Comparison of ENCODE assay signal across 14 mouse cellular contexts in the genomic region with DNA sequence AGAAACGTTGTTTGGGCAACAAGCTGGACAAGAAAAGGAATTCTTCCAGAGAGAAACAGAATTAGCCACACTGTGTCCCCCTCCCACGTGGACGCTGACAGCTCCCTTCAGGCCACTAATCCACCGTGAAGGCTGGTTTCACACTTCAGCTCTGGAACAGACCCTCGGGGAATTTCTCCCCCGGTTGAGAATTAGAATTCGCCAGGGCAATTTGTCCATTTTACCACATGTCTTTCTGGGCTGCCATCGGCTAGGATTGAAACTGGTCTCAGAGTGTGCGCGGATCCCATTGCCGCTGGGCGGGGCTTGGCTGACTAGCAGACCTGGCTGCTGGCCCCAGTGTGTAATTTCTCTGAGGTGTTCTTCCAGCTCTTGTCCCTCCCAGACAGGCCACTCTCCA. TPM values are rescaled to one million over a fixed set of nuclear protein-coding genes. Genes with fewer than 3 reads are reported as not detected.
DNase-seq lines count a peak whose midpoint lies in the region; ATAC-seq lines count a peak whose summit lies in the region.
"Had no signal": no experiment of that assay in that cellular context is flagged by ENCODE, and none has a peak within 500 bp of the region (broad histone marks: within the 10 kb centered on the region; RNA-seq: fewer than 3 reads in every experiment).

No protein-coding gene starts in this region.

- H3K4me3 ChIP-seq in midbrain, embryonic 12.5 days, result no peak overlapping the region
- no peak overlapping the region for H3K4me3 ChIP-seq in heart, embryonic 10.5 days
- H3K4me3 ChIP-seq: heart, embryonic 13.5 days had no signal

- H3K27ac ChIP-seq in midbrain, embryonic 12.5 days (replicated peaks), result no peak overlapping the region
- no peak overlapping the region for H3K27ac ChIP-seq in heart, embryonic 10.5 days
- H3K27ac ChIP-seq: heart, embryonic 13.5 days had no signal

- ATAC-seq in midbrain, embryonic 12.5 days (ENCODE audit: low FRiP score, low read depth), result peak; percentile 94
- ATAC-seq in frontal cortex, adult (ENCODE audit: low TSS enrichment), result no peak
- ATAC-seq: intestine, embryonic 16.5 days had no signal

- peaks cover 69% of the 10 kb centered on the region for H3K27me3 ChIP-seq in midbrain, embryonic 12.5 days
- H3K27me3 ChIP-seq in heart, embryonic 10.5 days (ENCODE audit: insufficient read depth, poor library complexity, severe bottlenecking), result peaks cover 7% of the 10 kb centered on the region; the same call in 1 of the 2 replicates

- peak; percentile 53 for DNase-seq in retina, postnatal 1 day
- DNase-seq in retina, embryonic 14.5 days (ENCODE audit: low spot score), result no peak
- peak; percentile 44 for DNase-seq in gastrocnemius, postnatal 10 days
- DNase-seq in layer of hippocampus, adult 8-10 months (ENCODE audit: low spot score in 2 of 2), result no peak
- no peak for DNase-seq in heart, embryonic 10.5 days (ENCODE audit: low spot score)
- DNase-seq: cerebellum, adult 18-20 months; lung, embryonic 14.5 days; right cerebral cortex, postnatal 4 days had no signal

- H3K36me3 ChIP-seq in midbrain, embryonic 12.5 days, result no peaks in the 10 kb centered on the region
- H3K36me3 ChIP-seq in heart, embryonic 10.5 days, result no peaks in the 10 kb centered on the region
- H3K36me3 ChIP-seq: heart, embryonic 13.5 days had no signal

- H3K4me2 ChIP-seq in midbrain, embryonic 12.5 days (replicated peaks), result no peak overlapping the region
- H3K4me2 ChIP-seq: heart, embryonic 13.5 days; lung, embryonic 14.5 days had no signal

- no peaks in the 10 kb centered on the region for H3K9me3 ChIP-seq in midbrain, embryonic 12.5 days
- H3K9me3 ChIP-seq in heart, embryonic 10.5 days, result no peaks in the 10 kb centered on the region
- H3K9me3 ChIP-seq: heart, embryonic 13.5 days had no signal

- 36% methylated on average over 12 of the region's 12 CpGs for WGBS in midbrain, embryonic 12.5 days
- WGBS in heart, embryonic 10.5 days, result 67% methylated on average over 12 of the region's 12 CpGs

- H3K9ac ChIP-seq in midbrain, embryonic 12.5 days (replicated peaks), result no peak overlapping the region
- H3K9ac ChIP-seq: heart, embryonic 13.5 days; lung, embryonic 14.5 days had no signal

- no peaks in the 10 kb centered on the region for H3K4me1 ChIP-seq in midbrain, embryonic 12.5 days
- peaks cover 12% of the 10 kb centered on the region; the same call in 1 of the 2 replicates for H3K4me1 ChIP-seq in heart, embryonic 10.5 days

RNA-seq across cellular contexts. Expression of a gene that starts 7.7 kb away (rescaled TPM):
- total RNA-seq in gastrocnemius, postnatal 10 days (2021), result not detected
- 1.6 and 3.5 TPM in 2 replicates for polyA plus RNA-seq in midbrain, embryonic 12.5 days (2016; fragmentation: Nextera tagmentation; extraction: Ambion mirVana)
- total RNA-seq in layer of hippocampus, adult 8-10 months (2022), result under 1 TPM in 1 of 4 experiments, not detected in 3; 0.05 TPM
- 0.06 TPM in 1 of 2 replicates, not detected in the other for polyA plus RNA-seq in heart, embryonic 10.5 days (2016; fragmentation: Nextera tagmentation; extraction: Ambion mirVana)
- polyA plus RNA-seq: heart, embryonic 13.5 days; large intestine, adult 2 months; limb, embryonic 11.5 days had no signal

RNA-seq across cellular contexts. Expression of a gene that starts 53.5 kb away (rescaled TPM):
- total RNA-seq in gastrocnemius, postnatal 10 days (2021), result 10 to 100 TPM; 36.0 to 49.4 TPM
- 18.5 and 19.8 TPM in 2 replicates for polyA plus RNA-seq in midbrain, embryonic 12.5 days (2016; fragmentation: Nextera tagmentation; extraction: Ambion mirVana)
- 10 to 100 TPM; 34.1 to 39.3 (median 36.6) TPM for total RNA-seq in layer of hippocampus, adult 8-10 months (2022)
- 18.6 and 21.8 TPM in 2 replicates for polyA plus RNA-seq in heart, embryonic 10.5 days (2016; fragmentation: Nextera tagmentation; extraction: Ambion mirVana)

Comparison
In these comparisons a context has a peak if more than half of its experiments do, and no peak if none do; other contexts are left out.
1. DNase-seq: peak in retina, postnatal 1 day (single experiment) and gastrocnemius, postnatal 10 days (single experiment); none in retina, embryonic 14.5 days (single experiment), layer of hippocampus, adult 8-10 months (0 of 2) and heart, embryonic 10.5 days (single experiment).